In the genomic region with DNA sequence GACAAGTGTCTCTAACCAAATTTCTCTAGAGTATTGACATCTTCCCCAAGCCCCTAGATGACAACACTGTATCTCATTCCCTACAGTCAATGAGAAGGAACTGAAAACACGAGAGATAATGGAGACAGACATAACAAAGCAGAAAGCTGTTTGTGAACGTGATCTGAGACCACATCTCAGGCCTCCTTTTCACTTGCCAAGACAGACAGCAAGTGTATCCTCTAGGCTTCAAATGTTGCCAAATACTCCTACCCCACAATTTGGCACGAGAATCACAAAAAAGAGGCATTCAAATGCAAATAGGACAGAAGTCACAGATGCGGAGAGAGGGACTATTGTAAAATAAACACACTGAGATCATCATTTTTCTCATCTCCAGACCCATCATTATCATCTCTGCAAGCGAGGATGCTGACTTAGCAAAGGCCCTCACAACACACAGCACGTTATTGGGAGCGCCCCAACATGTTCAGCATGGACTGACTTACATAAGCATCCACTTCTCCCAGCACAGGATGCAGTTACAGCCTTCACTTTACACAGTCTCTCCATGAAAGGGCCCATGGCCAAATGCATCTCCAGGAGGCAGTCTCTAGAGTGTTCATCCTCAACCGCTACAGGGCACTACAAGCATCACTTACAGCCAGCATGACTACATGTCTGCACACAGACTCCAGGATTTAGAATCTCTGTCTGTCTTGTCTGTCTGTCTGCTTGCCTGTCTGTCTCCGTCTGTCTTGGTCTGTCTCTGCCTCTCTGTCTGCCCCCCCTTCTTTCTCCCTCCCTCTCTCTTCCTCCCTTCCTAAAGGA, we compare ENCODE assay signal across 11 mouse cellular contexts. TPM values are rescaled to one million over a fixed set of nuclear protein-coding genes. Genes with fewer than 3 reads are reported as not detected.
A peak's percentile ranks its signal among the peaks of the same experiment; 100 is the strongest.
DNase-seq lines count a peak whose midpoint lies in the region; ATAC-seq and TF ChIP-seq lines count a peak whose summit lies in the region.
"Had no signal": no experiment of that assay in that cellular context is flagged by ENCODE, and none has a peak within 500 bp of the region (broad histone marks: within the 10 kb centered on the region; RNA-seq: fewer than 3 reads in every experiment).

No protein-coding gene starts in this region.

- H3K4me3 ChIP-seq in heart, embryonic 12.5 days: no peak overlapping the region
- no peak overlapping the region for H3K4me3 ChIP-seq in heart, adult 2 months
- H3K4me3 ChIP-seq: limb, embryonic 10.5 days had no signal

- H3K36me3 ChIP-seq in heart, embryonic 12.5 days: no peaks in the 10 kb centered on the region
- H3K36me3 ChIP-seq in heart, adult 2 months (ENCODE audit: control insufficient read depth, insufficient read depth, low read length): no peaks in the 10 kb centered on the region; the same call in 1 of the 2 replicates
- H3K36me3 ChIP-seq: limb, embryonic 10.5 days had no signal

- TF ChIP-seq POLR2A in heart, adult 2 months (IDR thresholded peaks at IDR 0.05; ENCODE audit: insufficient read depth, low read depth, low read length): no peak

- peak; percentile 50 for DNase-seq in heart, adult 11 months
- peak; percentile 91 for DNase-seq in brain, adult 2 months (ENCODE audit: low read depth, low spot score)
- DNase-seq in cerebellum, postnatal 10 days: peak; percentile 57 to 65
- peak; percentile 75 for DNase-seq in layer of hippocampus, adult 9-11 months
- no peak for DNase-seq in urinary bladder, postnatal 25 days (ENCODE audit: low spot score)
- DNase-seq in urinary bladder, adult 18-20 months (ENCODE audit: low spot score in 2 of 2): no peak
- no peak for DNase-seq in heart, adult 2 months
- DNase-seq: adrenal gland, adult 2 months; lung, embryonic 14.5 days had no signal

- H3K9ac ChIP-seq in heart, embryonic 12.5 days: no peak overlapping the region
- H3K9ac ChIP-seq in heart, adult 2 months (ENCODE audit: low read depth, low read length): no peak overlapping the region
- H3K9ac ChIP-seq: lung, embryonic 14.5 days had no signal

- H3K9me3 ChIP-seq in heart, embryonic 12.5 days (replicated peaks): no peaks in the 10 kb centered on the region
- H3K9me3 ChIP-seq: limb, embryonic 10.5 days had no signal

- no peak for TF ChIP-seq EP300 in heart, adult 2 months (IDR thresholded peaks at IDR 0.05; ENCODE audit: insufficient read depth, low read depth, low read length)

- H3K4me2 ChIP-seq in heart, embryonic 12.5 days: no peak overlapping the region
- H3K4me2 ChIP-seq: lung, embryonic 14.5 days had no signal

- 0 out of 2 replicates have a peak, but pooled peaks cover 2% of the 10 kb centered on the region for H3K79me2 ChIP-seq in heart, adult 2 months (replicated peaks; ENCODE audit: control insufficient read depth, insufficient read depth, low read length)

- H3K27me3 ChIP-seq in heart, embryonic 12.5 days (replicated peaks): no peaks in the 10 kb centered on the region
- no peaks in the 10 kb centered on the region for H3K27me3 ChIP-seq in heart, adult 2 months (ENCODE audit: control insufficient read depth, insufficient read depth, low read length)

- ATAC-seq in heart, embryonic 12.5 days (ENCODE audit: insufficient number of reproducible peaks, low FRiP score): no peak

- 72% methylated on average over 9 of the region's 9 CpGs for WGBS in heart, embryonic 12.5 days
- 67% methylated on average over 9 of the region's 9 CpGs for WGBS in heart, adult 2 months

- 0 out of 2 replicates have a peak, but pooled peaks cover 3% of the 10 kb centered on the region for H3K4me1 ChIP-seq in heart, embryonic 12.5 days (replicated peaks)
- no peaks in the 10 kb centered on the region for H3K4me1 ChIP-seq in heart, adult 2 months (ENCODE audit: control insufficient read depth, insufficient read depth, low read length)
- H3K4me1 ChIP-seq: limb, embryonic 10.5 days had no signal

- H3K27ac ChIP-seq in heart, embryonic 12.5 days (ENCODE audit: poor library complexity, severe bottlenecking): no peak overlapping the region
- no peak overlapping the region for H3K27ac ChIP-seq in heart, adult 2 months
- H3K27ac ChIP-seq: limb, embryonic 10.5 days had no signal

- intact Hi-C loops in heart, adult 2 months (cut with DNase I): no loop called here

- no peak for TF ChIP-seq CTCF in heart, adult 2 months (IDR thresholded peaks at IDR 0.05)

RNA-seq across cellular contexts. Expression of a gene that starts 33.7 kb away (rescaled TPM):
- polyA plus RNA-seq in heart, embryonic 12.5 days (2016; fragmentation: Nextera tagmentation; extraction: Ambion mirVana): 101 and 109 TPM in 2 replicates
- 1,000 to 10,000 TPM; 1,629 to 1,897 TPM for total RNA-seq in heart, adult 2 months (2021)
- 1,061 and 1,297 TPM in 2 replicates for polyA plus RNA-seq in heart, adult 2 months (2012; rRNA removed)

RNA-seq across cellular contexts. Expression of a gene that starts 46.2 kb away (rescaled TPM):
- 123 and 125 TPM in 2 replicates for polyA plus RNA-seq in heart, embryonic 12.5 days (2016; fragmentation: Nextera tagmentation; extraction: Ambion mirVana)
- 10 to 100 TPM; 44.9 to 51.8 TPM for total RNA-seq in heart, adult 2 months (2021)
- polyA plus RNA-seq in heart, adult 2 months (2012; rRNA removed): 17.6 and 36.3 TPM in 2 replicates

Comparison
In these comparisons a context has a peak if more than half of its experiments do, and no peak if none do; other contexts are left out.
1. DNase-seq: peak in heart, adult 11 months (single experiment), brain, adult 2 months (single experiment), cerebellum, postnatal 10 days (2 of 2) and layer of hippocampus, adult 9-11 months (single experiment); none in urinary bladder, postnatal 25 days (single experiment), urinary bladder, adult 18-20 months (0 of 2) and heart, adult 2 months (0 of 2).